Mouse (Mus musculus): ENCODE data around the gene Ttbk1. TPM values are rescaled to one million over a fixed set of nuclear protein-coding genes. Genes with fewer than 3 reads are reported as not detected.
A peak's percentile ranks its signal among the peaks of the same experiment; 100 is the strongest.

The Ttbk1 gene
- 0.25 and 0.27 TPM in 2 replicates for polyA plus RNA-seq (2014; fragmentation: Nextera tagmentation; extraction: Ambion mirVana)

DNA sequence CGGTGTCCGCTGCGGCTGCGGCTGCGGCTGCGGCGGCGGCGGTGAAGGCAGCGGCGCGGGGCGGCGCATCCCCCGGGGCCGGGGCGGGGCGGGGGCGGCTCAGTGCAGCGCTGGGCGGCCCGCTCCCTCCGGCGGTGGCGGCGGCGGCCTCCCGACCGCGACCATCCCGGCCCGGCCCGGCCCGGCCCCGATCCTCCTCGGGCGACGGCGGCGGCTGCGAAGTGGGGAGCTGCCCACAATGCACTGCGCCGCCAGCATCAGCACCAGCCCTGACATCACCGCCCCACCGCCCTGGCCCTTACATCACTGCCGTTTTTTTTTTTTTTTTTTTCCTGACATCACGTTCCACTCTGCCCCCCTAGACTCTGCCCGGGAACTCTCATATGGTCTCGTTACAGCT is at the start of gene Ttbk1:
Gene Ttbk1, minus strand, starts transcription at position 245 of the 400 bp plus-strand sequence.
- H3K36me3 ChIP-seq (ENCODE audit: control insufficient read depth, insufficient read depth, low read length), result no peaks in the 10 kb centered on the region
- no peak for ATAC-seq (ENCODE audit: insufficient number of reproducible peaks, insufficient read depth, low FRiP score, low read depth)
- 1% methylated on average over 22 of the region's 49 CpGs for WGBS

DNA sequence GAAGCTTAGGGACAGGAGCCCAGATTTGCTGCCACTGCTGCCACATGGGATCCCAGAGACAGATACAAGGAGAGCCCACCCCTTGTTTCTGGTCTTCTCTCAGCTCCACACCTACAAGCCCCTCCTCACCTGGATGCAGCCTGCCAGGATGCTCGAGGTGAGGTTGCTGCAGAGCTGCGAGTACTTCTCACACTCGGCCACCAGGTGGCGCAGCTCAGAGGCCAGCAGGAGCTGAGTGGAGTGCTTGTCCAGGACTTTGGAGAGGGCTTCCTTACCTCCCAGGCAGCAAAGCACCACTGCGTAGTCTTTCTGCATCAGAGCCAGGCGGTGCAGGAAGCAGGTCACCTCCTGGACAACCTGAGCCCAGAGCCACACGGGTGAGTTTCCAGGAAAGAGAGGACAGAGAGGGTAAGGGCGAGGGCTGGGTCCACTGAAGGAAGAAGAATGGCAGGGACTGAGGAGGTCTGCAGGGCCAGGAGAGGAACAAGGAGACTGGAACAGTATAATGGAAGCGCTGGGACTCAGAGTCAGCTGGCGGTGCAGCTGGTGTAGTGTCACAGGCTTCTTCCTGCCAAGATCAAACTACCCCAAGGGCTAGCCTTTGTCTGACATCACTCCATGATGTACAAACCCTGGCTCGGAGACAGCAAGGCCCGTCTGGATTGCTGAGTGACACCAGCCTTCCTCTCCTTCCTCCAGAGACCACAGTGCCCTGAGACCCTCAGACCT is 38.3 kb upstream of the Ttbk1 start:
- ATAC-seq (ENCODE audit: insufficient number of reproducible peaks, insufficient read depth, low FRiP score, low read depth), result peak; percentile 40; the same call in 1 of the 2 replicates
- Histone ChIP-seq H3K4me3 (ENCODE audit: low read depth, low read length) (no peak overlapping the region), H3K9ac (replicated peaks; ENCODE audit: low read depth, low read length) (no peak overlapping the region), H3K27ac (ENCODE audit: low read length) (no peak overlapping the region), H3K36me3 (ENCODE audit: control insufficient read depth, insufficient read depth, low read length) (no peaks in the 10 kb centered on the region), H3K4me2 (replicated peaks; ENCODE audit: low read depth, low read length) (no peak overlapping the region), H3K27me3 (ENCODE audit: control insufficient read depth, insufficient read depth, low read length) (no peaks in the 10 kb centered on the region), H3K4me1 (ENCODE audit: control insufficient read depth, insufficient read depth, low read length) (peaks cover 3% of the 10 kb centered on the region; the same call in 1 of the 2 replicates), H3K9me3 (ENCODE audit: control insufficient read depth, low read depth, low read length) (no peaks in the 10 kb centered on the region)
- WGBS, result 42% methylated on average over 12 of the region's 12 CpGs

More for the DNA sequence above, at the start of gene Ttbk1:
- Histone ChIP-seq H3K4me1 (ENCODE audit: control insufficient read depth, insufficient read depth, low read length) (no peaks in the 10 kb centered on the region), H3K4me3 (ENCODE audit: low read depth, low read length) (peak within 1 kb of the TSS; percentile 31), H3K4me2 (replicated peaks; ENCODE audit: low read depth, low read length) (peak within 1 kb of the TSS; percentile 56), H3K9me3 (ENCODE audit: control insufficient read depth, low read depth, low read length) (no peaks in the 10 kb centered on the region), H3K27me3 (ENCODE audit: control insufficient read depth, insufficient read depth, low read length) (peaks cover 32% of the 10 kb centered on the region), H3K27ac (ENCODE audit: low read length) (no peak within 1 kb of the TSS), H3K9ac (replicated peaks; ENCODE audit: low read depth, low read length) (no peak within 1 kb of the TSS; the same call in 1 of the 2 replicates)

DNA sequence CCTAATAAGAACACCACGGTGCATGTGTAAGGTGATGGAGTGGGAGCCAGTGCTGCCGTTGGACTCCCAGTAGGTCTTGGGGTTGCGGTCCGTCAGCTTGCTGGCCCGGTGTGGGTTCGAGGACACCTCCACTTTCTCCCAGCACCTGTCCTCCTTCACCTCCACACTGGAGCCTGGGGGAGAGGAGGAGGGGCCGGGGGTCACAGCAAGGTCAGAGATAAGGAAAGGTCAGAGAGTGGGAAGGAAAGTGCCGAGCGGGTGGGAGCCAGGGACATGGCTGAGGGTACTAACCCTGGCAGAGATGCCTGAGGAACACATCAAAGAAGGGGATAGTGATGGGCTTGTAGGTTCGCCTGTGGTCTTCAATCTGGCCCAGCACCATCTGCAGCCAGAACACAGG is 37.6 kb upstream of the Ttbk1 start:
- Histone ChIP-seq H3K27me3 (ENCODE audit: control insufficient read depth, insufficient read depth, low read length) (no peaks in the 10 kb centered on the region), H3K9ac (replicated peaks; ENCODE audit: low read depth, low read length) (no peak overlapping the region), H3K4me3 (ENCODE audit: low read depth, low read length) (no peak overlapping the region), H3K9me3 (ENCODE audit: control insufficient read depth, low read depth, low read length) (no peaks in the 10 kb centered on the region), H3K4me2 (replicated peaks; ENCODE audit: low read depth, low read length) (no peak overlapping the region), H3K36me3 (ENCODE audit: control insufficient read depth, insufficient read depth, low read length) (no peaks in the 10 kb centered on the region), H3K4me1 (ENCODE audit: control insufficient read depth, insufficient read depth, low read length) (peaks cover 4% of the 10 kb centered on the region; the same call in 1 of the 2 replicates), H3K27ac (ENCODE audit: low read length) (no peak overlapping the region)
- no peak for ATAC-seq (ENCODE audit: insufficient number of reproducible peaks, insufficient read depth, low FRiP score, low read depth)
- WGBS, result 64% methylated on average over 10 of the region's 10 CpGs

DNA sequence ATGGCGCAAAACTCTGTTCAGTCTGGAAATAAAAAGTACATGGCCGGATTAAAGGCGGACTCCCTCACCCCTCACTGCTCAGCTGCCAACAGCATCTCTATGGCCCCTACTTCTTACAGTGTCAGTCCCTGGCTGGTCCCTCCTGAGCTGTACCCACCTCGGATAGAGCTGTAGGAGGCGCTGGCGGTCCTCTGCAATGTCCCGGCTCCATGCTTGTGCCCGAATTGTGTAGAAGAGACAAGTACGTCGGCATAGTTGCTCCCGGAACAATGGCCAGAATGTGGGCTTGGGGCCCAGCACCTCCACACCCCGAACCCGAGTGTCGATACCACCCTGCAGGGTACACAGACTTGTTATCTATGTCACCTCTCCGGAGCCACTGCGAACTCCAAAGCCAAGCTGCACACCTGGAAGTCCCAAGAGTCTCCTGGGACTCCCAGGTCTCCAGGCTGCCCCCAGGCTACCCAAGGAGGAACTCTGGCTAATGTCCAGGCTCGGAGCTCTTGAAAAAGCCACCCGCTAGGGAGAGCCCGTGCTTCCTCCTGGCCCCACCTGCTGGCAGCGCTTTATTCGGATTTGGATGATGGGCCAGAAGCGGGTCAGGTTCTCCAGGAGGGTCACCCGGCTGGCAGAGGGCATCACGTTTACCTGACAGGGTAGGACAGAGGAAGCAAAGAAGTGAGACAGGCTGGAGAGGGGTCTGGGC is 34.6 kb upstream of the Ttbk1 start:
- WGBS, result 45% methylated on average over 24 of the region's 24 CpGs
- Histone ChIP-seq H3K4me1 (ENCODE audit: control insufficient read depth, insufficient read depth, low read length) (peaks cover 4% of the 10 kb centered on the region; the same call in 1 of the 2 replicates), H3K9ac (replicated peaks; ENCODE audit: low read depth, low read length) (no peak overlapping the region), H3K27me3 (ENCODE audit: control insufficient read depth, insufficient read depth, low read length) (no peaks in the 10 kb centered on the region), H3K4me2 (replicated peaks; ENCODE audit: low read depth, low read length) (no peak overlapping the region), H3K9me3 (ENCODE audit: control insufficient read depth, low read depth, low read length) (no peaks in the 10 kb centered on the region), H3K27ac (ENCODE audit: low read length) (no peak overlapping the region), H3K36me3 (ENCODE audit: control insufficient read depth, insufficient read depth, low read length) (no peaks in the 10 kb centered on the region), H3K4me3 (ENCODE audit: low read depth, low read length) (no peak overlapping the region)
- ATAC-seq (ENCODE audit: insufficient number of reproducible peaks, insufficient read depth, low FRiP score, low read depth), result no peak

DNA sequence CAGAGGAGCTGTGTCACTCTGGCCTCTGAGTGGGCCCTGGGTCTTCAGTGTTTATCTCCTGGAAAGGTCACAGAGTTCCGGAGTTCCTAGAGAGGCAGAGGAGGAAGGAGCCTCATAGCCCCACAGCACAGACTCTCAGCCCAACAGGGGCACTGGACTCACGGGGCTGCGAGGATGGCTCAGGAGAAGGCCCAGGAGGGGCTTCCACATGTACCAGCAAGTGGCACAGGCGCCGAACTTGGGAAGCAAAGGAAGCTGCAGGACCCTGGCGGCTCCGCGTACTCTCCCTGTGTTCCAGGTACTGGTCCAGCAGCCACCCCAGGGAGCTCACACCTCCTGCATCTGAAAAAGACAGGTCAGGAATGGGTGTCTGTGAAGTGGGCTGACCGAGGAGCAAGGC is 33.7 kb upstream of the Ttbk1 start:
- H3K9me3 ChIP-seq (ENCODE audit: control insufficient read depth, low read depth, low read length), result no peaks in the 10 kb centered on the region
- peak overlapping the region; percentile 7; the same call in 1 of the 2 replicates for H3K4me2 ChIP-seq (replicated peaks; ENCODE audit: low read depth, low read length)
- H3K4me1 ChIP-seq (ENCODE audit: control insufficient read depth, insufficient read depth, low read length), result peaks cover 4% of the 10 kb centered on the region; the same call in 1 of the 2 replicates
- H3K36me3 ChIP-seq (ENCODE audit: control insufficient read depth, insufficient read depth, low read length), result no peaks in the 10 kb centered on the region
- no peak overlapping the region for H3K4me3 ChIP-seq (ENCODE audit: low read depth, low read length)
- WGBS, result 73% methylated on average over 9 of the region's 9 CpGs
- H3K27me3 ChIP-seq (ENCODE audit: control insufficient read depth, insufficient read depth, low read length), result no peaks in the 10 kb centered on the region
- 0 out of 2 replicates have a peak overlapping the region, but pooled peaks have one; percentile 10 for H3K9ac ChIP-seq (replicated peaks; ENCODE audit: low read depth, low read length)
- H3K27ac ChIP-seq (ENCODE audit: low read length), result no peak overlapping the region
- ATAC-seq (ENCODE audit: insufficient number of reproducible peaks, insufficient read depth, low FRiP score, low read depth), result no peak

DNA sequence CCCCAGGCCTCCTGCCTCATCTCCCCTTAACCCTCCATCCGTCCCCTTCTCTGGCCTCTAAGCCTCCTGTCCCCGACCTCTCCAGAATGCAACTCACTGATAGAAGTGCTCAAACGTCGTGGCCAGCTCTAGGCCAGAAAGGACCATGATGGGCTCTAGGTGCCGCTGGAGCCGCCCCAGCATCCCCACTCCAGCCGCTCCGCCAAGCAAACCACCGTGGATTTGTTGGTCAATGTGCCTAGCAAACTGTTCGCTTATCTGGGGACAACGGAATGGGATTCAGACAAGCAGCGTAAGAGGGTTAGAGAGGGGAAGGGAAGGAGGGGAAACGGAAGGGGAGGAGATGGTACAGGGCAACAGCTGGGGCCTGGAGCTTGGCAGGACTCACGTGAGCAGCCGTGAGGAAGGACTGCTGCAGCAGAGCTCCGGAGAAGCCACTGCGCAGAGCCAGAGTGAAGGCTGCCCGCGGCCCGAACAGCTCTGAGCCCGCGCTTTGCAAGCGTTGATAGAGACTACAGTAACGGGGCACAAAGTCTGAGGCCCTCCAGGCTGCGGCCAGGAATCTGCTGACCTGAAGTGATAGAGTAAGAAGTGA is 33.0 kb upstream of the Ttbk1 start:
- Histone ChIP-seq H3K4me3 (ENCODE audit: low read depth, low read length) (0 out of 2 replicates have a peak overlapping the region, but pooled peaks have one; percentile 6), H3K27me3 (ENCODE audit: control insufficient read depth, insufficient read depth, low read length) (no peaks in the 10 kb centered on the region), H3K9ac (replicated peaks; ENCODE audit: low read depth, low read length) (peak overlapping the region; percentile 14; the same call in 1 of the 2 replicates), H3K4me1 (ENCODE audit: control insufficient read depth, insufficient read depth, low read length) (peaks cover 4% of the 10 kb centered on the region; the same call in 1 of the 2 replicates), H3K9me3 (ENCODE audit: control insufficient read depth, low read depth, low read length) (no peaks in the 10 kb centered on the region), H3K4me2 (replicated peaks; ENCODE audit: low read depth, low read length) (peak overlapping the region; percentile 38), H3K36me3 (ENCODE audit: control insufficient read depth, insufficient read depth, low read length) (no peaks in the 10 kb centered on the region), H3K27ac (ENCODE audit: low read length) (no peak overlapping the region)
- WGBS, result 33% methylated on average over 25 of the region's 25 CpGs
- ATAC-seq (ENCODE audit: insufficient number of reproducible peaks, insufficient read depth, low FRiP score, low read depth), result peak; percentile 31; the same call in 1 of the 2 replicates

DNA sequence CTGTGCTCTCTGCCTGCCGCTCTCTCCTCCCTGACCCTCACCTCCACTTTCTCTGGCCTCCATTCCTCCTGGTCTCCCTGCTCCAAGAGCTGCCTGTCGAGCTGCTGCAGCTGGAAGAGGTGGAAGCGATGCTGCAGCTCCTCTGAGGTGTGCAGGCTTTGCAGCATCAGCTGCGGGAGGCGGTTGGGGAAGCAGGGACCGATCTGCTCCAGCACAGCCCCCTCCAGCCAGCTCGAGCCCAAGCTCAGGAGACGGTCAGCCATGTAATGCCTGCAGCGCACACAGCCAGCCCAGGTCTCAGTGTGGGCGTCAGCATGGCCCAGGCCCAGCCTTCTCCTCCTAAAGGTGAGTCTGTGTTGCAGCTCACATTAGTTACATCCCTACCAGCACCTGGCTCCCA is 32.5 kb upstream of the Ttbk1 start:
- ATAC-seq (ENCODE audit: insufficient number of reproducible peaks, insufficient read depth, low FRiP score, low read depth), result no peak
- Histone ChIP-seq H3K27ac (ENCODE audit: low read length) (no peak overlapping the region), H3K4me2 (replicated peaks; ENCODE audit: low read depth, low read length) (peak overlapping the region; percentile 38), H3K4me3 (ENCODE audit: low read depth, low read length) (0 out of 2 replicates have a peak overlapping the region, but pooled peaks have one; percentile 6), H3K36me3 (ENCODE audit: control insufficient read depth, insufficient read depth, low read length) (no peaks in the 10 kb centered on the region), H3K4me1 (ENCODE audit: control insufficient read depth, insufficient read depth, low read length) (peaks cover 4% of the 10 kb centered on the region; the same call in 1 of the 2 replicates), H3K9ac (replicated peaks; ENCODE audit: low read depth, low read length) (peak overlapping the region; percentile 14; the same call in 1 of the 2 replicates), H3K9me3 (ENCODE audit: control insufficient read depth, low read depth, low read length) (no peaks in the 10 kb centered on the region), H3K27me3 (ENCODE audit: control insufficient read depth, insufficient read depth, low read length) (no peaks in the 10 kb centered on the region)
- 51% methylated on average over 10 of the region's 10 CpGs for WGBS

DNA sequence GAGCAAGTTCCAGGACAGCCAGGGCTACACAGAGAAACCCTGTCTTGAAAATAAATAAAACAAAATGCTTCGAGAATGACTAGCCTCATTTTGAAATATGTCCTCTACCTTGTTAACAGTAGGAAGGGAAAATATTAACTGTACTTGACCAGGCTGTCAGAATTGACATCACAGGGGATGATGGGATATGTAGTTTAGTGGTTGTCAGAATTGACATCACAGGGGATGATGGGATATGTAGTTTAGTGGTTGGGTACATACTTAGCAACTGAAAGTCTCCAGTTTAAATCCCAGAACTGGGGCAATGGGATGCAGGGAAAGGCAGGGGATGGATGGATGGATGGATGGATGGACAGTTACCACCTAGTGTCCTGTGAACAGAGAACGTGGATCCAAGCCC is 25.9 kb upstream of the Ttbk1 start:
- WGBS, result 57% methylated on average over 2 of the region's 2 CpGs
- Histone ChIP-seq H3K4me2 (replicated peaks; ENCODE audit: low read depth, low read length) (no peak overlapping the region), H3K4me1 (ENCODE audit: control insufficient read depth, insufficient read depth, low read length) (no peaks in the 10 kb centered on the region), H3K9ac (replicated peaks; ENCODE audit: low read depth, low read length) (no peak overlapping the region), H3K36me3 (ENCODE audit: control insufficient read depth, insufficient read depth, low read length) (no peaks in the 10 kb centered on the region), H3K4me3 (ENCODE audit: low read depth, low read length) (no peak overlapping the region), H3K9me3 (ENCODE audit: control insufficient read depth, low read depth, low read length) (no peaks in the 10 kb centered on the region), H3K27me3 (ENCODE audit: control insufficient read depth, insufficient read depth, low read length) (no peaks in the 10 kb centered on the region), H3K27ac (ENCODE audit: low read length) (no peak overlapping the region)
- no peak for ATAC-seq (ENCODE audit: insufficient number of reproducible peaks, insufficient read depth, low FRiP score, low read depth)

Measured in stomach, embryonic 14.5 days (tissue).